Mouse (Mus musculus) kidney, adult 2 months (tissue): ENCODE measurements around the gene Relb. TPM values are rescaled to one million over a fixed set of nuclear protein-coding genes. Genes with fewer than 3 reads are reported as not detected.

ENCODE experiments used
- DNase-seq: peaks from one replicate; pipeline ENCODE4 v3.0.0; 2021
- H3K27ac ChIP-seq: fragments of 200-500 bp; 2 replicates; pipeline ENCODE4 v1.5.1; 2012; ENCODE audit warnings: low read depth, low read length, control low read depth, inconsistent platforms; ENCODE audit not compliant: insufficient read depth
- H3K27me3 ChIP-seq: fragments of 200-500 bp; replicated peaks from 2 replicates; pipeline ENCODE4 v1.6.1; 2012; ENCODE audit warnings: mild to moderate bottlenecking, moderate library complexity, low read length, inconsistent platforms; ENCODE audit not compliant: control insufficient read depth, insufficient read depth
- H3K36me3 ChIP-seq: fragments of 200-500 bp; 2 replicates; pipeline ENCODE4 v1.6.1; 2012; ENCODE audit warnings: mild to moderate bottlenecking, moderate library complexity, low read length, inconsistent platforms; ENCODE audit not compliant: control insufficient read depth, insufficient read depth
- H3K4me1 ChIP-seq: fragments of 200-500 bp; 2 replicates; pipeline ENCODE4 v1.6.1; 2011; ENCODE audit warnings: low read length; ENCODE audit not compliant: control insufficient read depth, insufficient read depth
- H3K4me3 ChIP-seq: fragments of 200-500 bp; 2 replicates; pipeline ENCODE4 v1.5.1; 2011; ENCODE audit warnings: mild to moderate bottlenecking, low read depth, low read length, control low read depth; ENCODE audit not compliant: insufficient read depth
- CTCF ChIP-seq: fragments of 200-500 bp; conservative IDR thresholded peaks from 2 replicates; pipeline ENCODE4 v1.5.1; 2011; ENCODE audit warnings: low read depth, mild to moderate bottlenecking, control low read depth, low read length, moderate library complexity, mixed read lengths; ENCODE audit not compliant: insufficient read depth, insufficient read length
- POLR2A ChIP-seq: fragments of 200-500 bp; IDR thresholded peaks from one replicate; pipeline ENCODE4 v1.6.1; 2011; ENCODE audit warnings: low read depth, low read length, control low read depth
- WGBS: fragments of 180-500 bp; shearing (Covaris S2); methylation state at CpG from one replicate; pipeline ENCODE4 v1.1.7; 2018; 5-methylcytosine and 5-hydroxymethylcytosine counted together
- polyA plus RNA-seq: library from polyadenylated mRNA; depleted of rRNA; stranded (reverse); fragments of >200 nt; gene quantifications from 2 replicates; pipeline ENCODE4 v1.2.3, GENCODE M21; 2012; rRNA removed

Relb gene
- polyA plus RNA-seq, 1 experiment: 13.3 TPM

- Histone ChIP-seq H3K4me3 (peak overlapping the region; percentile 90), H3K27me3 (no peaks in the 10 kb centered on the region), H3K4me1 (peaks cover 39% of the 10 kb centered on the region), H3K36me3 (no peaks in the 10 kb centered on the region), H3K27ac (peak overlapping the region; percentile 87)
- WGBS: under 1% methylated on average over 102 of the region's 102 CpGs
- DNase-seq: peak; percentile 92
- TF ChIP-seq POLR2A: no peak
- TF ChIP-seq CTCF: no peak
Measured at GRCm38 (mm10) chr7:19561765-19562642, 67.2 kb downstream of the Relb start.

GRCm38 (mm10) chr7:19561431-19561764 lies 67.8 kb downstream of the Relb start:
- no peaks in the 10 kb centered on the region for H3K27me3 ChIP-seq
- no peaks in the 10 kb centered on the region for H3K36me3 ChIP-seq
- WGBS: 2% methylated on average over 11 of the region's 11 CpGs
- DNase-seq: peak; percentile 69
- H3K27ac ChIP-seq: peak overlapping the region; percentile 87
- TF ChIP-seq CTCF (no peak), POLR2A (no peak)
- H3K4me3 ChIP-seq: peak overlapping the region; percentile 90
- peaks cover 41% of the 10 kb centered on the region for H3K4me1 ChIP-seq

GRCm38 (mm10) chr7:19560491-19561260 lies 68.6 kb downstream of the Relb start:
- Histone ChIP-seq H3K4me1 (peaks cover 37% of the 10 kb centered on the region), H3K27ac (peak overlapping the region; percentile 87), H3K27me3 (no peaks in the 10 kb centered on the region), H3K4me3 (peak overlapping the region; percentile 90), H3K36me3 (no peaks in the 10 kb centered on the region)
- 5% methylated on average over 11 of the region's 11 CpGs for WGBS
- DNase-seq: peak; percentile 69
- no peak for TF ChIP-seq CTCF
- no peak for TF ChIP-seq POLR2A

- Histone ChIP-seq H3K4me1 (peaks cover 34% of the 10 kb centered on the region), H3K4me3 (no peak overlapping the region), H3K27me3 (no peaks in the 10 kb centered on the region), H3K27ac (no peak overlapping the region), H3K36me3 (no peaks in the 10 kb centered on the region)
- no peak for DNase-seq
- TF ChIP-seq CTCF (0 out of 2 replicates have a peak, but pooled peaks have one; percentile 20), POLR2A (no peak)
- WGBS: 43% methylated on average over 2 of the region's 2 CpGs
Measured at GRCm38 (mm10) chr7:19558965-19559364, 70.3 kb downstream of the Relb start.

- no peak for DNase-seq
- 86% methylated on average over 6 of the region's 6 CpGs for WGBS
Measured at GRCm38 (mm10) chr7:19557982-19558900, 71.0 kb downstream of the Relb start.

GRCm38 (mm10) chr7:19557086-19557485 lies 72.2 kb downstream of the Relb start:
- H3K4me3 ChIP-seq: no peak overlapping the region
- no peaks in the 10 kb centered on the region for H3K27me3 ChIP-seq
- WGBS: 60% methylated on average over 2 of the region's 2 CpGs
- peak; percentile 69 for DNase-seq
- no peak for TF ChIP-seq CTCF
- no peak for TF ChIP-seq POLR2A
- H3K27ac ChIP-seq: no peak overlapping the region
- H3K4me1 ChIP-seq: peaks cover 34% of the 10 kb centered on the region
- H3K36me3 ChIP-seq: no peaks in the 10 kb centered on the region

More at GRCm38 (mm10) chr7:19557982-19558900, 71.0 kb downstream of the Relb start:
- no peak overlapping the region for H3K27ac ChIP-seq
- TF ChIP-seq POLR2A (no peak), CTCF (no peak)
- peaks cover 34% of the 10 kb centered on the region for H3K4me1 ChIP-seq
- H3K4me3 ChIP-seq: no peak overlapping the region
- H3K27me3 ChIP-seq: no peaks in the 10 kb centered on the region
- no peaks in the 10 kb centered on the region for H3K36me3 ChIP-seq

Other genes with a start within 250 kb of the Relb start
- 32.4 and 39.9 TPM in 2 replicates for gene Ercc2, start 247.4 kb downstream of the Relb start, polyA plus RNA-seq
- 3.7 and 5.0 TPM in 2 replicates for gene Klc3, start 225.3 kb downstream of the Relb start, polyA plus RNA-seq
- gene Ckm, start 224.7 kb downstream of the Relb start, polyA plus RNA-seq: 2.0 and 420 TPM in 2 replicates
- gene Mark4, start 170.6 kb downstream of the Relb start, polyA plus RNA-seq: 16.1 and 18.2 TPM in 2 replicates
- gene Exoc3l2, start 166.1 kb downstream of the Relb start, polyA plus RNA-seq: 41.6 and 46.6 TPM in 2 replicates
- 8.6 and 10.3 TPM in 2 replicates for gene Bloc1s3, start 121.1 kb downstream of the Relb start, polyA plus RNA-seq
- gene Trappc6a, start 121.0 kb downstream of the Relb start, polyA plus RNA-seq: 62.3 and 74.6 TPM in 2 replicates
- 0.11 and 0.16 TPM in 2 replicates for gene Nkpd1, start 111.6 kb downstream of the Relb start, polyA plus RNA-seq
- 87.0 and 92.0 TPM in 2 replicates for gene Ppp1r37, start 66.4 kb downstream of the Relb start, polyA plus RNA-seq
- 2.7 and 3.3 TPM in 2 replicates for gene Zfp296, start 52.2 kb downstream of the Relb start, polyA plus RNA-seq
- 143 and 149 TPM in 2 replicates for gene Gemin7, start 51.8 kb downstream of the Relb start, polyA plus RNA-seq
- gene Clasrp, start 25.0 kb downstream of the Relb start, polyA plus RNA-seq: 29.0 and 54.8 TPM in 2 replicates
- gene Clptm1, start 35.6 kb upstream of the Relb start, polyA plus RNA-seq: 144 and 182 TPM in 2 replicates
- 0.42 and 0.57 TPM in 2 replicates for gene Apoc2, start 48.5 kb upstream of the Relb start, polyA plus RNA-seq
- not detected in 2 replicates for gene Gm44805, start 52.0 kb upstream of the Relb start, polyA plus RNA-seq
- 0.29 TPM in 1 of 2 replicates, not detected in the other for gene Apoc4, start 52.0 kb upstream of the Relb start, polyA plus RNA-seq
- gene Apoc1, start 63.2 kb upstream of the Relb start, polyA plus RNA-seq: 12.2 and 16.5 TPM in 2 replicates
- gene Apoe, start 69.8 kb upstream of the Relb start, polyA plus RNA-seq: 922 and 939 TPM in 2 replicates
- gene Tomm40, start 86.0 kb upstream of the Relb start, polyA plus RNA-seq: 83.9 and 86.3 TPM in 2 replicates
- gene Nectin2, start 121.0 kb upstream of the Relb start, polyA plus RNA-seq: 44.5 and 47.7 TPM in 2 replicates
- 237 and 272 TPM in 2 replicates for gene Bcam, start 141.6 kb upstream of the Relb start, polyA plus RNA-seq
- gene Cblc, start 167.4 kb upstream of the Relb start, polyA plus RNA-seq: 24.4 and 32.6 TPM in 2 replicates
- gene Bcl3, start 193.3 kb upstream of the Relb start, polyA plus RNA-seq: 10.3 and 14.4 TPM in 2 replicates
- gene Gm19345, start 222.6 kb upstream of the Relb start, polyA plus RNA-seq: 0.12 TPM in 1 of 2 replicates, not detected in the other
- 0.14 and 0.16 TPM in 2 replicates for gene Ceacam16, start 231.9 kb upstream of the Relb start, polyA plus RNA-seq